Mouse (Mus musculus) myocyte (in vitro differentiated cells): ENCODE results near the gene Rhpn2. TPM values are rescaled to one million over a fixed set of nuclear protein-coding genes. Genes with fewer than 3 reads are reported as not detected.

ENCODE experiments used
- H3K27me3 ChIP-seq: one replicate; pipeline ENCODE4 v1.6.1; 2011; ENCODE audit not compliant: control insufficient read depth, insufficient read depth, insufficient read length
- H3K36me3 ChIP-seq: one replicate; pipeline ENCODE4 v1.6.1; 2011; ENCODE audit not compliant: control insufficient read depth, insufficient read depth
- H3K4me2 ChIP-seq: one replicate; pipeline ENCODE4 v1.6.1; 2011; ENCODE audit warnings: low read depth, control low read depth
- H3K4me3 ChIP-seq: one replicate; pipeline ENCODE4 v1.5.1; 2011; ENCODE audit warnings: mild to moderate bottlenecking, control low read depth, moderate library complexity
- H3K79me2 ChIP-seq: one replicate; pipeline ENCODE4 v1.6.1; 2011; ENCODE audit not compliant: control insufficient read depth, insufficient read depth
- H3ac ChIP-seq: one replicate; pipeline ENCODE4 v1.6.1; 2011; ENCODE audit not compliant: control insufficient read depth, insufficient read length
- CEBPB ChIP-seq: IDR thresholded peaks from 2 replicates; pipeline ENCODE4 v1.6.1; 2011; ENCODE audit warnings: mild to moderate bottlenecking, moderate library complexity; ENCODE audit not compliant: poor library complexity, insufficient read depth, severe bottlenecking
- E2F4 ChIP-seq: IDR thresholded peaks from one replicate; pipeline ENCODE4 v1.6.1; 2011; ENCODE audit warnings: mild to moderate bottlenecking, control low read depth, moderate library complexity; ENCODE audit not compliant: insufficient read depth
- MAX ChIP-seq: IDR thresholded peaks from one replicate; pipeline ENCODE4 v1.6.1; 2011; ENCODE audit warnings: low read depth, mild to moderate bottlenecking, control low read depth
- MYOD1 ChIP-seq, 3 experiments: IDR thresholded peaks; one replicate each; pipeline ENCODE4 v1.6.1; 2011; ENCODE audit warnings: control low read depth in 2 of 3, low read depth in 2 of 3, mild to moderate bottlenecking in 2 of 3, moderate library complexity in 1 of 3; ENCODE audit not compliant: insufficient read length in 2 of 3, control insufficient read depth in 1 of 3
- MYOG ChIP-seq, 3 experiments: IDR thresholded peaks; one replicate each; pipeline ENCODE4 v1.6.1; 2011; ENCODE audit warnings: control low read depth in 2 of 3, low read depth in 2 of 3, mild to moderate bottlenecking in 2 of 3; ENCODE audit not compliant: insufficient read length in 2 of 3, control insufficient read depth in 1 of 3, insufficient read depth in 1 of 3
- POLR2A ChIP-seq: IDR thresholded peaks from one replicate; pipeline ENCODE4 v1.6.1; 2011; ENCODE audit warnings: low read depth, mild to moderate bottlenecking, control low read depth, moderate library complexity; ENCODE audit not compliant: insufficient read length
- POLR2AphosphoS2 ChIP-seq: IDR thresholded peaks from one replicate; pipeline ENCODE4 v1.6.1; 2011; ENCODE audit warnings: low read depth, control low read depth; ENCODE audit not compliant: insufficient read length
- REST ChIP-seq: IDR thresholded peaks from one replicate; pipeline ENCODE4 v1.6.1; 2011; ENCODE audit warnings: mild to moderate bottlenecking, control low read depth, moderate library complexity; ENCODE audit not compliant: insufficient read depth, insufficient read length
- SRF ChIP-seq: IDR thresholded peaks from one replicate; pipeline ENCODE4 v1.6.1; 2011; ENCODE audit warnings: low read depth; ENCODE audit not compliant: control insufficient read depth, insufficient read length
- TCF12 ChIP-seq: IDR thresholded peaks from one replicate; pipeline ENCODE4 v1.6.1; 2011; ENCODE audit warnings: mild to moderate bottlenecking, control low read depth; ENCODE audit not compliant: poor library complexity, insufficient read depth, severe bottlenecking
- TCF3 ChIP-seq: IDR thresholded peaks from one replicate; pipeline ENCODE4 v1.6.1; 2011; ENCODE audit warnings: low read depth, control low read depth; ENCODE audit not compliant: insufficient read length
- USF1 ChIP-seq: IDR thresholded peaks from one replicate; pipeline ENCODE4 v1.6.1; 2011; ENCODE audit warnings: low read depth, mild to moderate bottlenecking, control low read depth, moderate library complexity
- polyA plus RNA-seq: library from polyadenylated mRNA; unstranded; fragments of >200 nt; fragmentation: generic; extraction: Trizol; gene quantifications from one replicate; pipeline ENCODE4 v1.2.1, GENCODE M21; 2012; ENCODE audit warnings: missing spikeins

Rhpn2 gene
- polyA plus RNA-seq, 1 experiment, result 0.66 TPM

DNA sequence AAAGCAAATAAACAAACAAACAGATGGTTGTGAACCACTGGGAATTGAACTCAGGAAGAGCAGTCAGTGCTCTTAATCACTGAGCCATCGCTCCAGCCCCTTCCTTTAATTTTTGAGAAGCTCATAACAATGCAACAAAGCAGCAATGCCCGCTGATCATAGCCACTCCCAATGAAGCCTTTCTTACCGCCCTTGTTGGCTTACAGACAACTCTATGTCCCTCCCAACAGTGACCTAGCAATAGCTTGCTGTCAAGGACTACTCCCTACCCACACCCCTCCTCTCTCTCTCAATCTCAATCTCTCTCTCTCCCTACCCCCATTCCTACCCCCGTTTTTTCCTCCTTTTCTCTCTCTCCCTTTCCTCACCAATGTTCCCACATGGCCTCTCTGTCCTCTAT, 14.2 kb upstream of the Rhpn2 start:
- no peak overlapping the region for H3ac ChIP-seq
- TF ChIP-seq TCF3 (no peak), TCF12 (no peak), MYOG (IDR thresholded peaks at IDR 0.05; ENCODE audit: control insufficient read depth in 1 of 3, insufficient read depth in 1 of 3, insufficient read length in 2 of 3, low read depth in 2 of 3) (no peak), USF1 (no peak), CEBPB (no peak), POLR2AphosphoS2 (no peak), MAX (no peak), E2F4 (no peak), REST (no peak), SRF (no peak), POLR2A (no peak), MYOD1 (IDR thresholded peaks at IDR 0.05; ENCODE audit: control insufficient read depth in 1 of 3, insufficient read length in 2 of 3, low read depth in 2 of 3) (no peak)
- no peak overlapping the region for H3K4me2 ChIP-seq
- no peaks in the 10 kb centered on the region for H3K27me3 ChIP-seq
- H3K4me3 ChIP-seq, result no peak overlapping the region
- peaks cover 9% of the 10 kb centered on the region for H3K79me2 ChIP-seq
- H3K36me3 ChIP-seq, result no peaks in the 10 kb centered on the region

DNA sequence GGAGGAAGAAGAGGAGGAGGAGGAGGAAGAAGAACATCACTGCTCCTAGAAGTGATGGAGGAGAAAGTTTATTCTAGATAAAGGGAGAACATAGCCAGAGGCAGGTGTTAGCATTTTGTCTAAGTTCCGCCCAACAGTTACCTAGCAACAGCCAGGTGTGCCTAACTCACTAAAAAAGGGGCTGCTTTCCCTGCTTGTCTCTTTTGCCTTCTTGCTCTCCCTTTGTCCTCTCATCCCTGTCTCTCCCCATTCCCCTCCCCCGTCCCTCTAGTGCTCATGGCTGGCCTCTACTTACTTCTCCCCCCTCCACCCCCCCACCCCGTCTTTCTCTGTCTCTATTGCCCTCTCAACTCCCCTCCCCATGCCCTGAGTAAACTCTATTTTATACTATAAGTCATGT, 11.8 kb upstream of the Rhpn2 start:
- H3K4me3 ChIP-seq, result no peak overlapping the region
- H3K79me2 ChIP-seq, result peaks cover 7% of the 10 kb centered on the region
- no peaks in the 10 kb centered on the region for H3K27me3 ChIP-seq
- TF ChIP-seq MAX (no peak), POLR2AphosphoS2 (no peak), POLR2A (no peak), MYOD1 (IDR thresholded peaks at IDR 0.05; ENCODE audit: control insufficient read depth in 1 of 3, insufficient read length in 2 of 3, low read depth in 2 of 3) (no peak), TCF3 (no peak), SRF (no peak)
- H3K4me2 ChIP-seq, result no peak overlapping the region
- no peaks in the 10 kb centered on the region for H3K36me3 ChIP-seq
- no peak overlapping the region for H3ac ChIP-seq

DNA sequence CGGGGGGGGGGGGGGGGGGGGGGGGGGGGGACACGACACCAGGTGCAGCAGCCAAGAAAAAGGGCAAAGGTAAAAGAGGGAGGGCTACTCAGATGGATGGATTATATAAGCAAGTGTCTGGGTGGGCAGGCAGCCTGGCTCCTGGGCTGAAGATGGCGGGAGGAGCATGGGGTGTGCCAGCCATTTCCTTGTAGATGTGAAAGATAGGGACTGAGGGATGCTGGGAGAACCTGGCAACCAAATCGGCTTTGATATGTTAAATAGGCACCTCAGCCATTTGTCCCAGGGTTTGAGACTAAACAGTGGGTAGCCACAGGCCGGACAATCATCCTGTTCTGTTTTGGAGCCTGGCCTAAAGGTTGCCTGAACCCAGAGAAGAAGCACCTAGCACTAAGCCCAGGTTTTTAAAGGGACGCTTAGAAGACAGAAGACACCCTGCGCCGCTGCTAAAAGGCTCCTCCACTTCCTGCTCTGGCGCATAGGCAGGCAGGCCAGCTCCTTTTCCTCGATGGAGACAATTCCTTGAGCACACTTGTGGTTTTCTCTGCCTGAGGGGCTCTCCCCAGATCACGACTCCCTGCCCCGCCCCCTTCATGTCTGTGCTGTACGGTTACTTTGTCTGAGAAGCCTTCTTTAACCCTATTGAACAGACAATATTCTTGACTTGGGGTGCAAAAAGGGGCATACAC, 11.1 kb upstream of the Rhpn2 start:
- no peaks in the 10 kb centered on the region for H3K27me3 ChIP-seq
- TF ChIP-seq SRF (no peak), POLR2A (no peak), MYOD1 (IDR thresholded peaks at IDR 0.05; ENCODE audit: control insufficient read depth in 1 of 3, insufficient read length in 2 of 3, low read depth in 2 of 3) (no peak), USF1 (no peak), REST (no peak), MAX (no peak)
- no peak overlapping the region for H3ac ChIP-seq
- H3K36me3 ChIP-seq, result no peaks in the 10 kb centered on the region
- H3K4me3 ChIP-seq, result no peak overlapping the region
- H3K4me2 ChIP-seq, result no peak overlapping the region
- H3K79me2 ChIP-seq, result no peaks in the 10 kb centered on the region

DNA sequence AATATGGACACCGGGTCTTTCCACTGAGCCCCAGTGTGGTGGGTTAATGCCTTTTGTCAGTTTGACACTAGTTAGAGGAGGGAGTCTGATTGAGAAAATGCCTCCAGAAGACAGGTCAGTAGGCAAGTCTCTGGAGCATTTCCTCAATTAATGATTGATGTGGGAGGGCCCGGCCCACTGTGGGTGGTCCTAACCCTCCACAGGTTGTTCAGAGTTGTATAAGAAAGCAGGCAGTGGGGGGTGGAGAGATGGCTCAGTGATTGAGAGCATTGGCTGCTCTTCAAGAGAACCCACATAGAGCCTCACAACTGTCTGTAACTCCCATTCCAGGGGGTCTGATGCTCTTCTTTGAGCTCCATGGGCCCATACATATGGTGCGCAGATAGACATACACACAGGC, 2.4 kb upstream of the Rhpn2 start:
- H3K27me3 ChIP-seq, result no peaks in the 10 kb centered on the region
- H3K79me2 ChIP-seq, result no peaks in the 10 kb centered on the region
- no peaks in the 10 kb centered on the region for H3K36me3 ChIP-seq
- no peak for TF ChIP-seq CEBPB
- TF ChIP-seq POLR2A, result no peak
- TF ChIP-seq MYOG (IDR thresholded peaks at IDR 0.05; ENCODE audit: control insufficient read depth in 1 of 3, insufficient read depth in 1 of 3, insufficient read length in 2 of 3, low read depth in 2 of 3), result no peak
- no peak overlapping the region for H3ac ChIP-seq
- no peak overlapping the region for H3K4me2 ChIP-seq
- H3K4me3 ChIP-seq, result no peak overlapping the region

DNA sequence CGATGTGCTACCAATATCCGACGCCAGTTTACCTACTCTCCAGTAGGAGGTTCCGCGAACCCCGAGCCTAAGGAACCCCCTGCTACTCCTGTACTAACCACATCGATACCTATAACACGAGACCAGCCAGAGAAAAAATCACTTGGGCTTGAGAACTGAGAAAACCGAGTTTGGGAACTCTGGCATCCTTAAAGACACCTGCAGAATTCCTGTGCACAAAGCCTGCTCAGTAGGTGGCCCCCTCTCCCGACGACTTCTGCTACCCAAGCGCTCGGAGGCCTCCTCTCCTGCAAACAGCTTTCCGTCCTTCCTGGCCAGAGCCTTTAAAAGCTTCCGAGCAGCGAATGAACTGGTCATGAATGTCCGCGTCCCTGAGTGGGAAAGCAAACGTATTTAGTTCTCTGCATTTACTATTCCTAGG, 729 bp upstream of the Rhpn2 start:
- peak overlapping the region; percentile 29 for H3K4me3 ChIP-seq
- H3K4me2 ChIP-seq, result peak overlapping the region; percentile 99
- TF ChIP-seq CEBPB (no peak), MYOD1 (IDR thresholded peaks at IDR 0.05; ENCODE audit: control insufficient read depth in 1 of 3, insufficient read length in 2 of 3, low read depth in 2 of 3) (no peak), E2F4 (no peak), SRF (no peak), POLR2AphosphoS2 (no peak), POLR2A (no peak), TCF3 (no peak), TCF12 (no peak), REST (no peak), MAX (no peak)
- H3K79me2 ChIP-seq, result no peaks in the 10 kb centered on the region
- H3K36me3 ChIP-seq, result no peaks in the 10 kb centered on the region
- no peak overlapping the region for H3ac ChIP-seq
- no peaks in the 10 kb centered on the region for H3K27me3 ChIP-seq
